Mouse (Mus musculus) heart, embryonic 12.5 days (tissue): ENCODE results near the gene Lrrc74a. TPM values are rescaled to one million over a fixed set of nuclear protein-coding genes. Genes with fewer than 3 reads are reported as not detected.
A peak's percentile ranks its signal among the peaks of the same experiment; 100 is the strongest.

Experiments used
- ATAC-seq: fragments of 200-750 bp; cut with Nextera tagmentation; 2 replicates; pipeline ENCODE4 v1.8.0; 2017; ENCODE audit warnings: moderate TSS enrichment, moderate library complexity; ENCODE audit not compliant: insufficient number of reproducible peaks, low FRiP score
- H3K27ac ChIP-seq: fragments of 300-500 bp; sonication (generic); 2 replicates; pipeline ENCODE4 v1.5.1; 2016; ENCODE audit warnings: mild to moderate bottlenecking, moderate library complexity; ENCODE audit not compliant: poor library complexity, severe bottlenecking
- H3K27me3 ChIP-seq: fragments of 300-500 bp; sonication (generic); replicated peaks from 2 replicates; pipeline ENCODE4 v1.6.1; 2016; ENCODE audit warnings: mild to moderate bottlenecking, moderate library complexity
- H3K36me3 ChIP-seq: fragments of 300-500 bp; sonication (generic); 2 replicates; pipeline ENCODE4 v1.6.1; 2016; ENCODE audit warnings: mild to moderate bottlenecking, moderate library complexity
- H3K4me1 ChIP-seq: fragments of 300-500 bp; sonication (generic); replicated peaks from 2 replicates; pipeline ENCODE4 v1.6.1; 2016; ENCODE audit warnings: mild to moderate bottlenecking
- H3K4me2 ChIP-seq: fragments of 300-500 bp; sonication (generic); 2 replicates; pipeline ENCODE4 v1.6.1; 2016; ENCODE audit warnings: mild to moderate bottlenecking, moderate library complexity
- H3K4me3 ChIP-seq: fragments of 300-500 bp; sonication (generic); 2 replicates; pipeline ENCODE4 v1.5.1; 2016; ENCODE audit warnings: mild to moderate bottlenecking
- H3K9ac ChIP-seq: fragments of 300-500 bp; sonication (generic); 2 replicates; pipeline ENCODE4 v1.6.1; 2016; ENCODE audit warnings: mild to moderate bottlenecking, moderate library complexity
- H3K9me3 ChIP-seq: fragments of 300-500 bp; sonication (generic); replicated peaks from 2 replicates; pipeline ENCODE4 v1.6.1; 2016; ENCODE audit warnings: mild to moderate bottlenecking, moderate library complexity
- WGBS: fragments of 180-500 bp; shearing (Covaris S2); methylation state at CpG from one replicate; pipeline ENCODE4 v1.1.7; 2016; 5-methylcytosine and 5-hydroxymethylcytosine counted together
- polyA plus RNA-seq: library from polyadenylated mRNA; unstranded; fragments of >200 nt; fragmentation: Nextera tagmentation; extraction: Ambion mirVana; gene quantifications from 2 replicates; pipeline ENCODE4 v1.2.1, GENCODE M21; 2016

The Lrrc74a gene
- polyA plus RNA-seq, 1 experiment from 2014 or later, result not detected

- H3K36me3 ChIP-seq, result peaks cover 23% of the 10 kb centered on the region
- H3K4me2 ChIP-seq, result no peak overlapping the region
- peaks cover 39% of the 10 kb centered on the region for H3K4me1 ChIP-seq
- 0 out of 2 replicates have a peak overlapping the region, but pooled peaks have one; percentile 12 for H3K27ac ChIP-seq
- H3K27me3 ChIP-seq, result no peaks in the 10 kb centered on the region
- H3K9me3 ChIP-seq, result no peaks in the 10 kb centered on the region
- no peak for ATAC-seq
- no peak overlapping the region for H3K4me3 ChIP-seq
- WGBS, result 62% methylated on average over 5 of the region's 5 CpGs
- H3K9ac ChIP-seq, result no peak overlapping the region
Measured at GRCm38 (mm10) chr12:86721453-86721852, 12.7 kb upstream of the Lrrc74a start.

GRCm38 (mm10) chr12:86724300-86724699 lies 9.9 kb upstream of the Lrrc74a start:
- Histone ChIP-seq H3K9ac (no peak overlapping the region), H3K27ac (peak overlapping the region; percentile 12; the same call in 1 of the 2 replicates), H3K9me3 (no peaks in the 10 kb centered on the region), H3K4me1 (peaks cover 39% of the 10 kb centered on the region), H3K4me3 (no peak overlapping the region), H3K36me3 (peaks cover 14% of the 10 kb centered on the region; the same call in 1 of the 2 replicates), H3K4me2 (0 out of 2 replicates have a peak overlapping the region, but pooled peaks have one; percentile 7), H3K27me3 (no peaks in the 10 kb centered on the region)
- no peak for ATAC-seq
- 28% methylated on average over 2 of the region's 2 CpGs for WGBS

- no peaks in the 10 kb centered on the region for H3K27me3 ChIP-seq
- H3K4me1 ChIP-seq, result peaks cover 39% of the 10 kb centered on the region
- peak overlapping the region; percentile 96 for H3K4me2 ChIP-seq
- peak overlapping the region; percentile 89 for H3K4me3 ChIP-seq
- H3K9me3 ChIP-seq, result no peaks in the 10 kb centered on the region
- under 1% methylated on average over 19 of the region's 19 CpGs for WGBS
- peak overlapping the region; percentile 1; the same call in 1 of the 2 replicates for H3K27ac ChIP-seq
- H3K9ac ChIP-seq, result peak overlapping the region; percentile 92
- no peak; the same call in 1 of the 2 replicates for ATAC-seq
- H3K36me3 ChIP-seq, result 0 out of 2 replicates have a peak, but pooled peaks cover 7% of the 10 kb centered on the region
Measured at GRCm38 (mm10) chr12:86725706-86726105, 8.5 kb upstream of the Lrrc74a start.

GRCm38 (mm10) chr12:86726120-86726640 lies 8.0 kb upstream of the Lrrc74a start, which contains the start of gene Angel1:
TSS of gene Angel1 (minus strand) at chr12:86726460.
- peak within 1 kb of the TSS; percentile 1; the same call in 1 of the 2 replicates for H3K27ac ChIP-seq
- peak within 1 kb of the TSS; percentile 92 for H3K9ac ChIP-seq
- peaks cover 34% of the 10 kb centered on the region for H3K4me1 ChIP-seq
- WGBS, result under 1% methylated on average over 44 of the region's 44 CpGs
- H3K9me3 ChIP-seq, result no peaks in the 10 kb centered on the region
- peak within 1 kb of the TSS; percentile 89 for H3K4me3 ChIP-seq
- H3K4me2 ChIP-seq, result peak within 1 kb of the TSS; percentile 96
- H3K36me3 ChIP-seq, result 0 out of 2 replicates have a peak, but pooled peaks cover 3% of the 10 kb centered on the region
- ATAC-seq, result peak; percentile 98
- H3K27me3 ChIP-seq, result no peaks in the 10 kb centered on the region

- Histone ChIP-seq H3K4me1 (no peaks in the 10 kb centered on the region), H3K4me2 (no peak overlapping the region), H3K4me3 (no peak overlapping the region), H3K27ac (no peak overlapping the region), H3K9ac (no peak overlapping the region), H3K36me3 (no peaks in the 10 kb centered on the region), H3K27me3 (no peaks in the 10 kb centered on the region; the same call in 1 of the 2 replicates), H3K9me3 (peaks cover 8% of the 10 kb centered on the region; the same call in 1 of the 2 replicates)
- 59% methylated on average over 13 of the region's 13 CpGs for WGBS
- ATAC-seq, result no peak
Measured at GRCm38 (mm10) chr12:86761036-86761435, 26.9 kb downstream of the Lrrc74a start.

- Histone ChIP-seq H3K9me3 (peaks cover 8% of the 10 kb centered on the region; the same call in 1 of the 2 replicates), H3K36me3 (no peaks in the 10 kb centered on the region), H3K4me1 (0 out of 2 replicates have a peak, but pooled peaks cover 3% of the 10 kb centered on the region), H3K27me3 (no peaks in the 10 kb centered on the region; the same call in 1 of the 2 replicates), H3K27ac (no peak overlapping the region), H3K4me2 (no peak overlapping the region), H3K4me3 (no peak overlapping the region), H3K9ac (no peak overlapping the region)
- no peak for ATAC-seq
- WGBS, result 57% methylated on average over 6 of the region's 6 CpGs
Measured at GRCm38 (mm10) chr12:86764060-86764459, 29.9 kb downstream of the Lrrc74a start.

GRCm38 (mm10) chr12:86766467-86766866 lies 32.3 kb downstream of the Lrrc74a start:
- no peaks in the 10 kb centered on the region for H3K36me3 ChIP-seq
- no peak overlapping the region for H3K4me2 ChIP-seq
- no peaks in the 10 kb centered on the region for H3K27me3 ChIP-seq
- H3K4me3 ChIP-seq, result no peak overlapping the region
- H3K27ac ChIP-seq, result no peak overlapping the region
- H3K9ac ChIP-seq, result no peak overlapping the region
- no peak for ATAC-seq
- H3K4me1 ChIP-seq, result peaks cover 12% of the 10 kb centered on the region
- H3K9me3 ChIP-seq, result no peaks in the 10 kb centered on the region
- WGBS, result 83% methylated on average over 8 of the region's 8 CpGs

GRCm38 (mm10) chr12:86767868-86768631 lies 33.9 kb downstream of the Lrrc74a start:
- Histone ChIP-seq H3K9me3 (no peaks in the 10 kb centered on the region), H3K4me2 (no peak overlapping the region), H3K4me3 (no peak overlapping the region), H3K27me3 (no peaks in the 10 kb centered on the region), H3K4me1 (peaks cover 12% of the 10 kb centered on the region), H3K9ac (no peak overlapping the region), H3K27ac (no peak overlapping the region), H3K36me3 (no peaks in the 10 kb centered on the region)
- ATAC-seq, result no peak
- 35% methylated on average over 20 of the region's 20 CpGs for whole genome bisulfite sequencing

GRCm38 (mm10) chr12:86768986-86769580 lies 34.9 kb downstream of the Lrrc74a start:
- ATAC-seq, result no peak
- H3K4me3 ChIP-seq, result no peak overlapping the region
- H3K4me2 ChIP-seq, result no peak overlapping the region
- H3K4me1 ChIP-seq, result peaks cover 12% of the 10 kb centered on the region
- no peaks in the 10 kb centered on the region for H3K9me3 ChIP-seq
- no peak overlapping the region for H3K27ac ChIP-seq
- no peaks in the 10 kb centered on the region for H3K27me3 ChIP-seq
- H3K9ac ChIP-seq, result no peak overlapping the region
- WGBS, result 34% methylated on average over 4 of the region's 4 CpGs
- H3K36me3 ChIP-seq, result no peaks in the 10 kb centered on the region

GRCm38 (mm10) chr12:86769819-86770218 lies 35.6 kb downstream of the Lrrc74a start:
- no peak for ATAC-seq
- peak overlapping the region; percentile 51 for H3K27ac ChIP-seq
- H3K9ac ChIP-seq, result no peak overlapping the region
- no peak overlapping the region for H3K4me2 ChIP-seq
- H3K9me3 ChIP-seq, result 0 out of 2 replicates have a peak, but pooled peaks cover 3% of the 10 kb centered on the region
- no peaks in the 10 kb centered on the region for H3K36me3 ChIP-seq
- H3K27me3 ChIP-seq, result no peaks in the 10 kb centered on the region
- H3K4me1 ChIP-seq, result peaks cover 12% of the 10 kb centered on the region
- H3K4me3 ChIP-seq, result no peak overlapping the region

GRCm38 (mm10) chr12:86770261-86770670 lies 36.1 kb downstream of the Lrrc74a start:
- 0 out of 2 replicates have a peak, but pooled peaks cover 3% of the 10 kb centered on the region for H3K9me3 ChIP-seq
- H3K4me3 ChIP-seq, result no peak overlapping the region
- peak overlapping the region; percentile 51 for H3K27ac ChIP-seq
- H3K4me1 ChIP-seq, result peaks cover 14% of the 10 kb centered on the region
- ATAC-seq, result peak; percentile 36
- H3K36me3 ChIP-seq, result no peaks in the 10 kb centered on the region
- H3K4me2 ChIP-seq, result no peak overlapping the region
- no peaks in the 10 kb centered on the region for H3K27me3 ChIP-seq
- 28% methylated on average over 4 of the region's 4 CpGs for WGBS
- no peak overlapping the region for H3K9ac ChIP-seq
